Mouse (Mus musculus): ENCODE data around the gene Atg14.

DNA sequence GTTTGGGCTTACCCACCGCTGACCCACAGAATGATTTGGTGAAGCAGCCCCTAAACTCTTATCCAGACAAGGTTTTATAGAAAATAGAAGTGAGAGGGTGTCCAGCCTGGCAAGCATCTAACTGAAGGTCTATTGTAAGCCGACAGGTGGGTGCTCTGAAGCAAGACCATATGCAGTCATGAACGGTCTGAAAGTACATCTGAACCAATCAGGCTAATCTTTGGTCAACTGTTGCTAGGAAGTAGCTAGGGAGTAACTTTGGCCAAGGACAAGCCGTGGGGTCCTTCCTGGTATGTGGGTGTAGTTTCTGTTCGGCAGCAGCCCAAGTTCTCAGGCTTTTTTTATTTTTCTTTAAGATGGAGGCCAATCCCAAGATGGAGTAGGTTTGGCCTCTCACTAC, 48.4 kb upstream of the Atg14 start:
- TF ChIP-seq CTCF (IDR thresholded peaks at IDR 0.05; ENCODE audit: borderline replicate concordance, control insufficient read depth, extremely low read depth, insufficient read depth, low read length, poor library complexity) (no peak), POLR2A (IDR thresholded peaks at IDR 0.05; ENCODE audit: control insufficient read depth, extremely low read depth, insufficient read depth, low read length, poor library complexity) (no peak)
